Mouse (Mus musculus) bone marrow macrophage, adult 2 months (primary cell): ENCODE results near the gene Aamdc. TPM values are rescaled to one million over a fixed set of nuclear protein-coding genes. Genes with fewer than 3 reads are reported as not detected.

Experiments
- H3K27ac ChIP-seq: 2 replicates; pipeline ENCODE4 v1.5.1; 2012; ENCODE audit warnings: low read depth, low read length; ENCODE audit not compliant: insufficient read depth
- H3K4me1 ChIP-seq: 2 replicates; pipeline ENCODE4 v1.6.1; 2012; ENCODE audit warnings: low read length; ENCODE audit not compliant: control insufficient read depth, insufficient read depth
- H3K4me3 ChIP-seq: 2 replicates; pipeline ENCODE4 v1.5.1; 2012; ENCODE audit warnings: mild to moderate bottlenecking, low read length, moderate library complexity; ENCODE audit not compliant: insufficient read depth
- CTCF ChIP-seq: IDR thresholded peaks from 2 replicates; pipeline ENCODE4 v1.5.1; 2012; ENCODE audit warnings: low read depth, mild to moderate bottlenecking, low read length, moderate library complexity
- POLR2A ChIP-seq: IDR thresholded peaks from 2 replicates; pipeline ENCODE4 v1.6.1; 2012; ENCODE audit warnings: mild to moderate bottlenecking, low read depth, low read length, borderline replicate concordance
- polyA plus RNA-seq: library from polyadenylated mRNA; stranded (reverse); fragments of >200 nt; gene quantifications from 2 replicates; pipeline ENCODE4 v1.2.4, GENCODE M21; 2012; ENCODE audit not compliant: missing spikeins, insufficient read depth, insufficient read length

Gene Aamdc
- polyA plus RNA-seq, 1 experiment, result 15.9 TPM

GRCm38 (mm10) chr7:97535531-97535930 lies 43.8 kb downstream of the Aamdc start:
- H3K4me1 ChIP-seq, result no peaks in the 10 kb centered on the region
- no peak for TF ChIP-seq CTCF
- TF ChIP-seq POLR2A, result no peak
- H3K27ac ChIP-seq, result no peak overlapping the region
- no peak overlapping the region for H3K4me3 ChIP-seq

- H3K4me3 ChIP-seq, result no peak overlapping the region
- no peak overlapping the region for H3K27ac ChIP-seq
- TF ChIP-seq CTCF (no peak), POLR2A (no peak)
- H3K4me1 ChIP-seq, result no peaks in the 10 kb centered on the region
Measured at GRCm38 (mm10) chr7:97519935-97520334, 59.4 kb downstream of the Aamdc start.

DNA sequence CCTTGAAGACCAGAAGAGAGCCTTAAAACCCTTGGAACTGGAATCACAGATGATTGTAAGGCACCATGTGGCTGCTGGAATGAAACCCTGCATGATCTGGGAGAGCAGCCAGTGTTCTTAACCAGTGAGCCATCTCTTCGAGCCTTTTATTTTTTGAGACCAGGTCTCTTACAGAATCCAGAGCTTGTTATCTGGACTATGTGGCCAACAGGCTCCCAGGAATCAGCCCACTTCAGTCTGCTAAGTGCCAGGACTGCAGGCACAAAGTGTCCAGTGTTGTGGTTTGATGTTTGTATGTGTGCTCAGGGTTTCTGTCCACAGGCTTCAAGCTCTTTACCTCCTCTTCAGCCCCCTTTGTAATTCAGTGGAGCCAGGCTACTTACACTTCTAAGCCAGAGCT lies 64.5 kb downstream of the Aamdc start:
- no peak overlapping the region for H3K27ac ChIP-seq
- TF ChIP-seq CTCF (no peak), POLR2A (no peak)
- no peaks in the 10 kb centered on the region for H3K4me1 ChIP-seq
- no peak overlapping the region for H3K4me3 ChIP-seq

GRCm38 (mm10) chr7:97500555-97501209 lies 78.6 kb downstream of the Aamdc start:
- H3K4me1 ChIP-seq, result no peaks in the 10 kb centered on the region
- TF ChIP-seq POLR2A, result no peak
- no peak for TF ChIP-seq CTCF
- no peak overlapping the region for H3K4me3 ChIP-seq
- no peak overlapping the region for H3K27ac ChIP-seq

Other genes with a start within 250 kb of the Aamdc start
- 33.3 and 39.6 TPM in 2 replicates for gene Usp35, start 247.5 kb downstream of the Aamdc start, polyA plus RNA-seq
- 13.4 and 16.3 TPM in 2 replicates for gene Kctd21, start 247.2 kb downstream of the Aamdc start, polyA plus RNA-seq
- 33.4 and 35.1 TPM in 2 replicates for gene Alg8, start 207.9 kb downstream of the Aamdc start, polyA plus RNA-seq
- 159 and 174 TPM in 2 replicates for gene Ndufc2, start 179.5 kb downstream of the Aamdc start, polyA plus RNA-seq
- not detected in 2 replicates for gene Thrsp, start 161.8 kb downstream of the Aamdc start, polyA plus RNA-seq
- gene Kctd14, start 128.2 kb downstream of the Aamdc start, polyA plus RNA-seq, result not detected in 2 replicates
- gene Ints4, start 98.5 kb downstream of the Aamdc start, polyA plus RNA-seq, result 17.6 and 18.0 TPM in 2 replicates
- gene Rsf1, start 392 bp upstream of the Aamdc start, polyA plus RNA-seq, result 23.1 and 31.4 TPM in 2 replicates
- 35.4 and 41.0 TPM in 2 replicates for gene Clns1a, start 117.1 kb upstream of the Aamdc start, polyA plus RNA-seq
- gene Aqp11, start 158.8 kb upstream of the Aamdc start, polyA plus RNA-seq, result 1.6 TPM in 1 of 2 replicates, not detected in the other
- 90.9 and 92.7 TPM in 2 replicates for gene Pak1, start 209.0 kb upstream of the Aamdc start, polyA plus RNA-seq